Mouse (Mus musculus) MN1 (cell line): Measurements from ENCODE around the gene Rasal2.

Experiments used
- DNase-seq: peaks from one replicate; pipeline ENCODE4 v3.0.0-alpha.2; 2016; ENCODE audit warnings: low spot score

The Rasal2 gene

DNA sequence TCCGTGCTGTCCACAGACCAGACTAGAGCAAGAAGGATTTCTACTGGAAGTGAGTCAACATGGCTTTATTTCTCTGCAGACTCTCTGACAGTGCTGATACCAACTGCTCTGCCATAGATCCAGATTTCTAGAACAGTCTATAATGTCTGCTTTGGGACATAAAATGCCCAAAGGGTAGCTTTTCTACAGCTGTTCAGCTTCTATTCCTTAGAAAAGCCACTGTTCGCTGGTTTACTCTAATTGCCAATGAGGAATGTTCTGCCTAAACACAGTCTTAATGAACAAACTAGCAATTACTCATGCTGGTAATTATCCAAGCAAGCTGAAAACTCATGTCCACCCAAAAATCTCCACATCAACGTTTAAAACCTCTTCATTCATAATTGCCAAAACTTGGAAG, 77.6 kb downstream of the Rasal2 start:
- no peak for DNase-seq

DNA sequence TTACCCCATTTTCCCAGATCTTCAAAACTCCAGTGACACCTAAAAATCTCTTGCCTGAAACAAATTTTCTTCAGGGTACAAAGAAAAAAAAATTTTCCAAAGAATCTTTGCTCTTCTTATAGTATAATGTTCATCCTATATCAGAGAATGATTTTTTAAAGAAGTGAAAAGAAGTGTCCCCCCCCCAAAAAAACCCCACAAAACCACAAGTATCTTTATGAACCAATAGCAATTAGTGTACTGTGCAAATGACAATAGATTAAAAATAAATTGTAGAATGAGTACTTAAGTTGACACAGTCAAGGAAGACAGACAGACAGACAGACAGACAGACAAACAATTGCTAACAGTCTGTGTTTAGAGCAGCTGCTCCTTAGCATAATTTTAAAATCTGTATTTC, 84.3 kb downstream of the Rasal2 start:
- DNase-seq, result no peak

DNA sequence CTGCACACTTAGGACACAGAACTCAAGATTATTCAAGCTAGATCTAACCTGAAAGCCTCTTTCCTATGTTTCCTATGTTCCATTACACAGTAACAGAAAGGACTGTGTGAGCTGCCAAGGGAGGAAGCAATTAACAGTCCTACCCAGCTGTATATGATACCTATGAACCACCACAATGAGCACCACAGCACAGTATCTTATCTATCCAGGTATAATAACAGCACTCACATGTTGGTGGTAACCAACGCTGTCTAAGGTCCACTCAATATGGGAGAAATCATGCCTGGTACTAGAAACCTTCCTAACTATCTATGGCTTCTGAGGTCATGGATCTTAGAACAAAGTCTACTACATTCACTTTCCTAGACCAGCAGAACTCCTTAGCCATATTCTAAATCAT, 89.3 kb downstream of the Rasal2 start:
- DNase-seq, result no peak

DNA sequence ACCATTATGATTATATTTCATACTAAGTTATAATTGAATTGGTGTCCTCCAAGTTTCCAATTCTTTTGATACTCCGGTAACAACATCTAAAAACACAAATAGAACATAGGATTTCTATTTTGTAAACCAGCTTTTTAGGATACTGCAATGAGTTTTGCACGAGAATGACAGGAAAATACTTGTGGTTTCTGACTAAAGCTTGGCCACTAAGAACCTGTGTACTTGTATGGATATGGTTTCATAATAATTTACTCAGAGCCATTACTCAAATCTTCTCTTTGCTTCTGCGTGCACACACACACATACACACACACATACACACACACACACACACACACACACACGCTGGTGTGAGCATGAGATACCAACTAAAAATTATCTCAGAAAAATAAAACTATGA, 93.5 kb downstream of the Rasal2 start:
- DNase-seq, result no peak

DNA sequence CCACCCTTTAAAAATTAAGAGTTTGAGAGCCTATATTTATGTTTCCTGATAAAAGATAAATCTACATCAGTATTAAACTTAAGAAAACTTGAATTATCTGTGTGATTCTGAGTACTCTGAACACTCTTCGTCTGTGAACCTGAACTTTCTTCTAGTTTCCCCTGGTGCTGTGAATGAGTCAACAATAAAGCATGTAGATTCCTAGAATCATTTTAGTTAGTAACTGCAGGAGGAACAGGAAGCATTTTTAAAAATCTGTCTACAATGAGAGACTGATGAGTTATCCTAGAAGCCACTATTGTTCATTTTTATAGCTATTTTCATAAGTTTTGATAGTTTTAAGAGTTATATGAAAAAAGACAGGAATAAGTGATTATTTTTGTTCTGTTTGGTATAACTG, 111.1 kb downstream of the Rasal2 start:
- DNase-seq, result no peak

DNA sequence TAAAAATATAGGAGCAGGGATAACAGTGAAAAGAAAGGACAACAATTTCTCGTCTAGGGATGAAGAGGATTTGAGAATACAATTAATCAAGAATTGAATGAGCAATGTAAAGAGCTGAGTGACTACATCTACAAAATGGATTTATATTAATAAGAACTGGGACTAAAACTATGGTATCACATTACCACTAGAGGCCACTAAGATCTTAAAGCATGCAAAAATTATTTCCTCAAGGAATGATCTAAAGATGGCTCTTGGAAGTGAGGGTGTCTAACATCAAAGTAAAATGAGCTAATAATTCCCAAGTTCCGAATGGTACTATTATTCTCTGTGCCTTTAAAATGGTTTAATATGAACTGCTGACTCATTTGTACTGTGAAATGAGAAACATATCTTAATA, 112.8 kb downstream of the Rasal2 start:
- peak; percentile 23 for DNase-seq

DNA sequence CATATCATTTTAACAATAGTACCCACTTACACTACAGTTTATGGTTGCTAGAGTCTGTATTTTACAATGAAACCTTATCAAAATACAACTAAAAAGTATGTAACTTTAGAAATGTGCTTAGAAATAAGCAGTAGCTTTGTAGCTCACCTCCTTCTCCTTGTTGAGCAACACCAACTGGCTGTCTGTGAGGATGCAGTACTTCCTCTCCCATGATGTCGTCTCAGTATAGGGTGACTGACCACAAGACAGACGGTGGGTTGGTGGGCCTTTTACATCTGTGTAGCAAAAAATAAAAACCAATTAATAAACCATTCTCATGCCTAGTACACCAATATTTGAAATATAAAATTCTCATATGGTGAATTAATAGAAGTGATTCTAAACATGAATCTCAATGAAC, 113.4 kb downstream of the Rasal2 start:
- DNase-seq, result no peak

DNA sequence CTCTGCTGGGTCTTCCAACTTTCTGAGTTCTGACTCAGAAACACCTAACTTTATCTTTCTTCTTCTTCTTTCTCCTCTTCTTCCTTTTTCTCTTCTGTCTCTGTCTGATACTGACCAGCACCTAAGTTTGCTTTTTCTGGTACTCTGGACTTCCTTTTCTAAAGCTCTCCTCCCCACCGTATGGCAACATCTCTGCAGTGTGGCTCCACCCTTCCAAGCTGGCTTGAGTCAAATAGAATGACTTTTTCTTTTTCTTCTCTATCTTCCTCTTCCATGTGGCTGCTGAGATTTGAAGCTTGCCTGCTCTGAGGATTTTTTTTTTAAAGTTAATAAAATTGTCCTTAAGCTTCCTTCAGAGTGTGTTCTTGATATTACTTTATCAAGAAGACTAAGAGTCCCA, 115.3 kb downstream of the Rasal2 start:
- no peak for DNase-seq

DNA sequence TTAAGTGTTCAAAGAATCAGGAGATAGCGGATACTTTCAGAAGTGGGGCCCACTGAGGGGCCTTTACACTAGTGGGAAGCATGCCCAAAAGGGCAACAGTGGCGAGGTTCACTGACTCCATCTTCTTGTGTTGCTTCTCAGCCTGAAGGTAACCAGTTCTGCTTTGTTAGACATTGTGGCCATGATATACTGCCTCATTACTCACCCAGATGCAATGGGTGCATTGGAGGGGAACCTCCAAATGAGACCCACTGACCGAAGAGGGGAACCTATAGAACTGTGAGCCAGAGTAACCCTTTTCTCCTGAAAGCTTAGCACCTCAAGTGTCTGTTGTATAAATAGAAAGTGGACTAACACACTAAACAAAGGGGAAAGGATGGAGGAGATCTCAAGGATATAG, 116.5 kb downstream of the Rasal2 start:
- no peak for DNase-seq

DNA sequence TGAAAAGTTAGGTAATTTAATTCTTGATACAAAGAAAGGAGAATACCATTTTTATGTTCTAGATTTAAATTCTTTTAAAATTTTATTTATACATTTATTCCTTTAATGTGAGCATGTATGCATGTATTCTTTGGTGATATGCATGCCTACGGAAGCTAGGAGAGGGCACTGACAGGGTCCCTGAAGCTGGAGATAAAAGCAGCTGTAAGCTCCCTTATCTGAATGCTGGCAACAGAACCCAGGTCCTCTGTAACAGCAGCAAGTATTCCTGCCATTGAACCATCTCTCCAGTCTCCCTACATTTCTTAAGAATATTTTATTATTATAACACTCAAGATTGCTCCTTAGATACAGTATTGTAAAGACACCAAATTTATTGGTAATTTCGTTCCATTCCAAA, 122.2 kb downstream of the Rasal2 start:
- no peak for DNase-seq

DNA sequence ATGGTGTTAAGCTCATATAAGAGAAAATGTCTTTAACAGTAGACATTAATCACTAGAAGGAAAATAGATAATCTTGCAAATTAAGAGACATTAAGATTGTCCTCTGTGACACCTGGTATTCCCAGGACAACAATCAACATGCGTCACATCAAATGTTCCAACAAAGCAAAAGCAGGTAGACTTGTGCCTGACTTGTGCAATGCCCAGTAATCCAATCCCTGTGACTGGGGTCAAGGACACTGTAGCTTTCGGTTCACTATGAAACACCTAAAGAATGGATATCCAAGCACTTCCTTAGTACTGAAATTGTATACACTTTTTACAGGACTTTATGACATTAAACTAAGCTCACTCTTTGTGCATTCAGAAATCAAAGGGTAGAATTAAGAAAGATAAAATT, 123.1 kb downstream of the Rasal2 start:
- DNase-seq, result no peak

DNA sequence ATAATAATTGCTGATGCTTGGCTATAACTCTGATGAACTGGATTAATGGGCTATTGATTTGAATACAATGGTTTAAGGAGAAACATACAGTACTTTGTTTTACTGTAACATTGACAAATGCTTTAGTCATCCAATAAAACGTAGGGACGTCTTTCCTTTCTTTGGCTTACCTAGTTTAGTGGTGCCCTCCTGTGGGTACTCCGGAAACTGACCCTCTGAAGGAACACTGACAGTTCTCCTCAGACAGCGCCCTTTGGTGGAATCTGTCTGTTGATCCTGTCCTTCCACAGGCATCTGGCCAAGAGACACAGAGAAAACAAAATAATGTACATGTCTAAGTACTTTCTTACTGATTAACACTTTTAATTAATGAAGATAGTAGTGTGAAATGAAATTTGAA, 125.8 kb downstream of the Rasal2 start:
- DNase-seq, result peak; percentile 73

DNA sequence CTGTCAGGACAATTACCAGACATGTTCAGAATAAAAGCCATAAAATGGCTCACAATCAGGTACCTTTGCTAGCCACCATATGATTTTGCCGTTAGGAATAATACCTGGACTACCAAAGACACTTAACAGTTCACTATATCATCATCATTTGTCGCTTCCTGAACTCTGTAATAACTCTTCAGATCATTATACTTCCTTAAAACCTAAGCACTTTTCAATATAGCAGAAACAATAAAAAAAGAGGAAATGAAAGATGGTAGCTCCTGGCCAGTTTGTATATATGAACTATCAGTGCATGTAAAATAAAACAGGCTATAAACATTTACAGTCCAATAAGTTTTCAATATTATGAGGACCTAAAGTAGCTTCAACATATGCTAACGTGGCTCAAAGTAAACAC, 127.0 kb downstream of the Rasal2 start:
- DNase-seq, result no peak

DNA sequence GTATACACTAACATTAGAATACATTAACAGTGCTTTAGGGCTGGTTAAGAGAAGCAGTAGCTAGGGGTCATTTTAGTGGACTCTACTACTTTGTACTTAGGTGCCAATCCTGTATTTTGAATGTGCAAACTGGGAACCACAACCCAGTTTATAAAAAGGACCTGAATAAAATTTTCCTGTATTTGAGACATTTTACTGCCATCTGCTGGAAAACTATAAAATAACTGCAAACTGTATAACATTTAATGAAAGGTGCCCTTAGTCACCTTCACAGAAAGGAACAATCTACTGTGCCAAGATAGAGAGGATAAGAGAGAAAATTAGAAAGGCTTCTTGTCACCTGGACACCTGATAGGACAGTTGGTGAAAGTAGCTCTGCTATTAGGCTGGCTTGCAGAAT, 131.6 kb downstream of the Rasal2 start:
- DNase-seq, result peak; percentile 56

DNA sequence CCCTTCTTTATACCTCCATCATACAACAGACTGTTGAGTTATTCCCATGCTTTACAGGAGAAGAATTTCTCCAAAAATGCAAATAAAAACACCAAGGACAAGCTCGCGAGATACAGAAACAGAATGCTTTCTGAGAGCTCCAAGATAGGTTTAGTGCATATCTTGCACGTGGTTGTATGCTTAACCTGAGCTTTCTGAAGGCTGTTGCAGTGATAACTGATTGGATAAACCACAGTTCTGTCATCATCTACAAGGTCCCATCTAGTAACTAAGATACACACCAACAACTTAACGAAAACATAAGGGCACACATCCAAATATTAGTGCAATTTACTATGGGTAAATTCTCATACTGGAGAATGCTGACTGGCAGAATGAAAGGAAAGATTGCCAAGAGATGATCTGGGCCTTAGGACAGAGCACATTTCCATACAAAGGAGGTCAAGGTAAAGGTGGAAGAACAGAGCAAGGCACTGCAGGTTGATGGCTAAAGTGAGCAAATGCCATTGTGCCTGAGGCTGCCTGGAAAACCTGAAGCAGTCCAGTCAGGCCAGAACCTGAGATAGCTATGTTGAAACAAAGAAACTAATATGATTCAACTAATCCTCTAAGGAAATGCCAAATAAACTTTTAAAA, 136.6 kb downstream of the Rasal2 start:
- DNase-seq, result no peak

DNA sequence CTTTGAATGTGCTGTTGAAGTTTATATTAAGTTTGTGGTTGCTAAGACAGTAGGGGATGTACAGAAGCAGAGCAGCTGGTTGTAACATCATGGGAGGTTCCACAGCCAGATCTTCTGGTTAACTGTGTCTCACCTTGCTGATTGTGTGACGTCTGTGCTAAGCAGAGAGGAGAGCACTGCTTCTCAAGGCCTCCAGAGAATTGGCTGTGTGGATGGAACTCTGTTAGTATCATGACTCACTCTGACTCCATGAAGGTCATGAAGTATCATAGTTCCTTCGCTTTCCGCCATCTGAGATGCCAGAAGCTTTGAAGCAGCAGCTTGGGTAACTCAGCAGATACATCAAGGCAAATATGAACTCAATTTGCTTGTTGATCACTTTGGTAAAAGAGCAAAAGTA, 144.5 kb downstream of the Rasal2 start:
- no peak for DNase-seq

DNA sequence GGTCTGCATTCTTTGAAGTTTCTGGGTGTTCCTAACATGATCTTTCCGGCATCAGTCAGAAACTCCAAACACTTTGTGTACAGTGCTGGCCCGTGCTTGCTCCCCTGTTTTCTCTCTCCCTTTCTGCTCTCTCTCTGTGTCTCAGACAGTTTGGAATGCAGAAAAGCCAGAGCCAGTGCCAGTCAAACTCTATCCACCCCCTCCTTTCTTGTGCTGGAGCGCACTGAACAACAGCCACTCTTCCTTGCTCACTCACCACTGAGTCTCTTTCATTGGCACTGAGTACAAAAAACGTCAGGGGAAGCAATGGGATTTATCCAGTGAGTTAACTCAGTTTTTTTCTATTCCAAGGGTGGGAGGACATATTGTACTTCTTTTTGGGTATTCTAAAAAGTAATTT, 155.8 kb downstream of the Rasal2 start:
- peak; percentile 13 for DNase-seq

DNA sequence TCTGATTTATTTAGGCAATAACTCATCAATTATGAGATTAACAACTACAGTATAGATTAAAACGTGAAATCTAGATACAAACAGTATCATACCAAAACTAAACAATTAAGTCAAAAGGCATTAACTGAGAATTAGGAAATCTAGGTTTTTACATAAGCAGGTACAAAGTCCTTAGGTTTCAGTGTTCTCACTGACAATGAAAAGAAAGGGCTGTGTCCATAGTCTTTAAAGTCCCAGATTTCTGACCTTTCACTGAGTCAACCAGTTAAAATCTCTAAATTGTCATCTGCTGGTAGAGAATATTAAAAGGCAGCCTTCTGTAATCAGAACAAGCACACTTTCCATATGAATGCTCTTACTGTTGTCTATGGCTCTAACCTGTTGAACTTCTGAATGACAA, 156.6 kb downstream of the Rasal2 start:
- no peak for DNase-seq

DNA sequence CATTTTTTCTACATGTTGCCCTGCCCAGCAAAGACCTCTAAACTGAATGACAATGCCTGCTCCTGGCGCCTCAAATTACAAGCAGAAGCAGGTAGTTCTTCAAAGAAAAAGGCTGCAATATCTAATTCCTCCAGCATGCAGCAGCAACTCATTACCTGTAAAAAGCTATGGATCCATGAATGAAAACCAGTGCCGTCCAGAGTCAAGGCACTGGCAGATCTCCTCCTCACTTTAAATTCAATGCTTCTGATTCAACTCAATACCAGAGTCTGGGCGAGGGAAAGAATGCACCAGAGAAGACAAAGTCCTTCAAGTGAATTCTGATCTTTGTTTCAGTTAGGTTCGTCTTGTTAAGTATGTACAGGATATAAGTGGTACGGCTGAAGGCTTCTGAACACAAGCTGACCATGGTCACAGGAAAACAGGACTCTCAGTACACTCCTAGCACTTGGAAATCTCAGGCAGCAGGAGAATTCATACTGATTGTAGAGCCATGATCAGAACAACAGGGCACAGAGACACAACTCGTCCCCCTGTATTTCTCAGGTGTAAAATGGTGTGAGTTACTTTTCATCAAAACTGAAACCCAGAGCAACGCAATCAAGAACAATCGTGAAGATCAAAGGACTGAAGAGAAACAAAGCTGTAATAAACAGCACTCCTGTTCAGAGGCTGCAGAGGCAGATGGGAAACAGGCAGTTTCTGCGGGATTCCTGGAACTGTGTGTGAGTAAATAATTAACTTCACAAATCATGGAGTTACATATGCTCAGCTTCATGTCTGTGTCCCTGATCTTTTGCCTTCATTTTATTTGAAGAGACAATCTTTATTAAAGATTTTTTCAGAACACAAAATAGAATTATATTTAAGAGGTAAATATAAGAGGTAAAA, 158.6 kb downstream of the Rasal2 start:
- DNase-seq, result no peak

DNA sequence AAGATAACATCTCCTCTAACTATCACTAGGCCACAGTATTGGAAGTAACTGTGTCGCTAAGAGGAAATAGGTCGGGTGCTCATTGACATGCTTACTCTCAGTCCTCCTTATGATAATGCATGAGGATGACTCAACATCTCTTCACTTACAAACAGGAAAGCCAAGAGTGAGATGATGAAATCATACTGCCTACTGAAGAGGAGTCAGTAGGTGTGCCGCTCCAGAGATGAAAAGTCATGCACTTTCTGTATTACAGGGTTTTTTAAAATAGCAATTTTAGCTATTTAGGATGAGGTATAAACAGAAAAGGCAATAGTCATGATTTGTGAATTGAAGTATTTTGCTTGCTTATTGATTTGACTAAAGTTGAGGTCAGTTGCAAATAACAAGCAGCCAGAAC, 164.3 kb downstream of the Rasal2 start:
- peak; percentile 50 for DNase-seq

DNA sequence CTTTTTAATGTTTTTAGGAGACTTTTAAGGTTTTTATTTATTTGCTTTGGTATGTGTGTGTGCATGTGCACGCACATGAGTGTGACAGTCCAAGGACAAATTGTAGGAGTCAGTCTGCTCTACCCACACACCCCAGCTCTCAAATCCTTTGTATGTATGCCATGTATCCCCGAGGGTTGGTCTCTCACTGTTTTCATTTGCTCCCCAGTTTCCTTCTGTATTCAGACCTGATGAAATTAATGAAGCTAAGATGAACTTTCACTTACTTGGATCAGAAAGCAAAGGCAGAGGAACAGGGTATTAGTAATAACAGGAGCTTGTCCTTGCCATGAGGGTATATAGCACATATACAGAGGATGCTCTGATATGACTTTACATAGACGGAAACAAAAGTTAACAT, 165.1 kb downstream of the Rasal2 start:
- no peak for DNase-seq

DNA sequence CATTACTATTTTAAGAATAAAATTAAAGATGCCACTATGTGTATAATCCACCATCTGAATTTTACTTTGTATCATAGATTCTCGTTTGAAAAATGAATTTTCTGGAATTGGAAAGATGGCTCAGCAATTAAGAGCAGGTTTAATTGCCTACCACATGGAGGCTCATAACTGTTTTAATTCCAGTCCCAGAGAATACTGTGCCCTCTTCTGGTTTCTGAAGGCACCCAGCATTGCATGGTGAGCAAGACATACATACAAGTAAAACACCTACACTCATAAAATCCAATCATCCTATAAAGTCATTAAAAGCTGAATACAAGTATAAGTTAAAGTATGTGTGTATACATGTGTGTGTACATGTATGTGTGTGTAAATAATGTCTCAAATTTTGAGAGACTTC, 165.6 kb downstream of the Rasal2 start:
- DNase-seq, result no peak

DNA sequence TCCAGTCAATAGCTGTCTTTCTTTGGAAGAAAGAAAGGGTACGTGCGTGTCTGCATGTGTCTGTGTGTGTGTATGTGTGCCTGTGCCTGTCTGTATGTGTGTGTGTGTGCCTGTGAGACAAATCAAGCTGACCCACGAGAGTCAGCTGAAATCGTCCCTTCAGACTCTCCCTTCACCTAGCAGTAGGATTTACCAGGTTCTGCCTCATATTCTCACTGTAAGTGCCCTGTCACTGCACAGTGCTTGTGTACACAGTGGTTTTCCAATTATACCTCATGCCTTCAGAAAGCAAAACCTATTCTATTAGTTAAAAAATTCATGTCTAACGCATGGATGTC, 168.0 kb downstream of the Rasal2 start:
- no peak for DNase-seq
